Mouse (Mus musculus): ENCODE measurements around the gene Olfr1457. TPM values are rescaled to one million over a fixed set of nuclear protein-coding genes. Genes with fewer than 3 reads are reported as not detected.

The Olfr1457 gene
- not detected in 2 replicates for polyA plus RNA-seq (2012; rRNA removed)

- no peaks in the 10 kb centered on the region for H3K4me1 ChIP-seq (ENCODE audit: control insufficient read depth, insufficient read depth, insufficient read length, low read length)
- no peak for TF ChIP-seq CTCF (IDR thresholded peaks at IDR 0.05; ENCODE audit: extremely low read depth, insufficient read length, insufficient replicate concordance, low read depth, low read length)
- no peak for TF ChIP-seq POLR2A (IDR thresholded peaks at IDR 0.05; ENCODE audit: low read depth, low read length)
- no peaks in the 10 kb centered on the region for H3K36me3 ChIP-seq (ENCODE audit: control insufficient read depth, insufficient read depth, low read length)
- 67% methylated on average over 2 of the region's 2 CpGs for WGBS
- no peaks in the 10 kb centered on the region for H3K27me3 ChIP-seq (ENCODE audit: control insufficient read depth, insufficient read depth, low read length)
- H3K27ac ChIP-seq (ENCODE audit: insufficient read depth, low read depth, low read length): no peak within 1 kb of the TSS
- H3K4me3 ChIP-seq (ENCODE audit: low read depth, low read length): no peak within 1 kb of the TSS
Observed at GRCm38 (mm10) chr19:13097791-13098190, at the start of gene Olfr1457. Olfr1457 (minus strand) TSS chr19:13097891.

- Histone ChIP-seq H3K36me3 (ENCODE audit: control insufficient read depth, insufficient read depth, low read length) (no peaks in the 10 kb centered on the region), H3K27ac (ENCODE audit: insufficient read depth, low read depth, low read length) (no peak within 1 kb of the TSS), H3K27me3 (ENCODE audit: control insufficient read depth, insufficient read depth, low read length) (no peaks in the 10 kb centered on the region), H3K4me1 (ENCODE audit: control insufficient read depth, insufficient read depth, insufficient read length, low read length) (no peaks in the 10 kb centered on the region), H3K4me3 (ENCODE audit: low read depth, low read length) (no peak within 1 kb of the TSS)
- TF ChIP-seq CTCF (IDR thresholded peaks at IDR 0.05; ENCODE audit: extremely low read depth, insufficient read length, insufficient replicate concordance, low read depth, low read length) (no peak), POLR2A (IDR thresholded peaks at IDR 0.05; ENCODE audit: low read depth, low read length) (no peak)
- WGBS: 75% methylated on average over 3 of the region's 3 CpGs
Observed at GRCm38 (mm10) chr19:13106675-13107074, 9.0 kb upstream of the Olfr1457 start, which contains the start of gene Olfr1458. Olfr1458 (minus strand) TSS chr19:13106775.

- TF ChIP-seq POLR2A (IDR thresholded peaks at IDR 0.05; ENCODE audit: low read depth, low read length) (no peak), CTCF (IDR thresholded peaks at IDR 0.05; ENCODE audit: extremely low read depth, insufficient read length, insufficient replicate concordance, low read depth, low read length) (no peak)
- Histone ChIP-seq H3K36me3 (ENCODE audit: control insufficient read depth, insufficient read depth, low read length) (no peaks in the 10 kb centered on the region), H3K4me3 (ENCODE audit: low read depth, low read length) (no peak overlapping the region), H3K27ac (ENCODE audit: insufficient read depth, low read depth, low read length) (no peak overlapping the region), H3K4me1 (ENCODE audit: control insufficient read depth, insufficient read depth, insufficient read length, low read length) (no peaks in the 10 kb centered on the region), H3K27me3 (ENCODE audit: control insufficient read depth, insufficient read depth, low read length) (no peaks in the 10 kb centered on the region)
- WGBS: 82% methylated on average over 1 of the region's 1 CpGs
Observed at GRCm38 (mm10) chr19:13093908-13094307, 3.8 kb downstream of the Olfr1457 start.

- no peaks in the 10 kb centered on the region for H3K36me3 ChIP-seq (ENCODE audit: control insufficient read depth, insufficient read depth, low read length)
- H3K4me3 ChIP-seq (ENCODE audit: low read depth, low read length): no peak within 1 kb of the TSS
- TF ChIP-seq CTCF (IDR thresholded peaks at IDR 0.05; ENCODE audit: extremely low read depth, insufficient read length, insufficient replicate concordance, low read depth, low read length): no peak
- no peak for TF ChIP-seq POLR2A (IDR thresholded peaks at IDR 0.05; ENCODE audit: low read depth, low read length)
- H3K27me3 ChIP-seq (ENCODE audit: control insufficient read depth, insufficient read depth, low read length): no peaks in the 10 kb centered on the region
- WGBS: 64% methylated on average over 2 of the region's 2 CpGs
- H3K4me1 ChIP-seq (ENCODE audit: control insufficient read depth, insufficient read depth, insufficient read length, low read length): no peaks in the 10 kb centered on the region
- H3K27ac ChIP-seq (ENCODE audit: insufficient read depth, low read depth, low read length): no peak within 1 kb of the TSS
Observed at GRCm38 (mm10) chr19:13060310-13060709, 37.4 kb downstream of the Olfr1457 start, which contains the start of gene Olfr1454. Olfr1454 (plus strand) TSS chr19:13060610.

Other genes starting within 250 kb of the Olfr1457 start
- gene Olfr1444, start 240.6 kb downstream of the Olfr1457 start, polyA plus RNA-seq (2012; rRNA removed): not detected in 2 replicates
- not detected in 2 replicates for gene Olfr1445, start 214.0 kb downstream of the Olfr1457 start, polyA plus RNA-seq (2012; rRNA removed)
- gene Olfr1446, start 204.4 kb downstream of the Olfr1457 start, polyA plus RNA-seq (2012; rRNA removed): not detected in 2 replicates
- gene Olfr1447, start 194.1 kb downstream of the Olfr1457 start, polyA plus RNA-seq (2012; rRNA removed): not detected in 2 replicates
- gene Olfr1448, start 173.5 kb downstream of the Olfr1457 start, polyA plus RNA-seq (2012; rRNA removed): not detected in 2 replicates
- gene Olfr1449, start 167.1 kb downstream of the Olfr1457 start, polyA plus RNA-seq (2012; rRNA removed): not detected in 2 replicates
- gene Olfr1450, start 147.6 kb downstream of the Olfr1457 start, polyA plus RNA-seq (2012; rRNA removed): not detected in 2 replicates
- not detected in 2 replicates for gene Olfr1451, start 102.9 kb downstream of the Olfr1457 start, polyA plus RNA-seq (2012; rRNA removed)
- gene Olfr1453, start 69.6 kb downstream of the Olfr1457 start, polyA plus RNA-seq (2012; rRNA removed): not detected in 2 replicates
- not detected in 2 replicates for gene Olfr1454, start 37.3 kb downstream of the Olfr1457 start, polyA plus RNA-seq (2012; rRNA removed)
- gene Olfr1458, start 8.9 kb upstream of the Olfr1457 start, polyA plus RNA-seq (2012; rRNA removed): not detected in 2 replicates
- not detected in 2 replicates for gene Olfr1459, start 51.7 kb upstream of the Olfr1457 start, polyA plus RNA-seq (2012; rRNA removed)
- gene Olfr1461, start 65.1 kb upstream of the Olfr1457 start, polyA plus RNA-seq (2012; rRNA removed): not detected in 2 replicates
- not detected in 2 replicates for gene Olfr1462, start 87.8 kb upstream of the Olfr1457 start, polyA plus RNA-seq (2012; rRNA removed)
- not detected in 2 replicates for gene Olfr1463, start 133.4 kb upstream of the Olfr1457 start, polyA plus RNA-seq (2012; rRNA removed)
- gene Olfr1465, start 217.7 kb upstream of the Olfr1457 start, polyA plus RNA-seq (2012; rRNA removed): not detected in 2 replicates
- gene Olfr1466, start 241.0 kb upstream of the Olfr1457 start, polyA plus RNA-seq (2012; rRNA removed): not detected in 2 replicates